Mouse (Mus musculus): ENCODE results near the gene Btbd3.

Gene Btbd3

DNA sequence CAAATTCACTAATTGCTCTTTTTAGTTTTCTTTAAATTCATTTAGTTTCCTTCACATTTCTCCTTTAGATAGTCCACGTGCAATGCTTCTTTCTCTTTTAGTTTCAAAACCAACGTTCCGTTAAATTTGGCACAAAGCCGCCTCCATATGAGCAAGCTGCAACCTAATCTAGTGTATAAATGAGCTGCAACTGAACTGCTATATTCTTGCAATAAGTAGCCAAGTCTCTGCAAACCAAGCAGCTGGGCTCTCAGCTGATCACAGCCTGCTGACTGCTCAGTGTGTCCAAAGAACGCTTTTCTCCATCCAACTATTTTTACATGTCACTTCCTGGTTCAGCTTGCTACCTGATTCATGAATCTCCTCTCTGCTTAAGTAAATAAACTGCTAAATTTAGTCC is 295.2 kb downstream of the Btbd3 start:
- DNase-seq, result no peak

DNA sequence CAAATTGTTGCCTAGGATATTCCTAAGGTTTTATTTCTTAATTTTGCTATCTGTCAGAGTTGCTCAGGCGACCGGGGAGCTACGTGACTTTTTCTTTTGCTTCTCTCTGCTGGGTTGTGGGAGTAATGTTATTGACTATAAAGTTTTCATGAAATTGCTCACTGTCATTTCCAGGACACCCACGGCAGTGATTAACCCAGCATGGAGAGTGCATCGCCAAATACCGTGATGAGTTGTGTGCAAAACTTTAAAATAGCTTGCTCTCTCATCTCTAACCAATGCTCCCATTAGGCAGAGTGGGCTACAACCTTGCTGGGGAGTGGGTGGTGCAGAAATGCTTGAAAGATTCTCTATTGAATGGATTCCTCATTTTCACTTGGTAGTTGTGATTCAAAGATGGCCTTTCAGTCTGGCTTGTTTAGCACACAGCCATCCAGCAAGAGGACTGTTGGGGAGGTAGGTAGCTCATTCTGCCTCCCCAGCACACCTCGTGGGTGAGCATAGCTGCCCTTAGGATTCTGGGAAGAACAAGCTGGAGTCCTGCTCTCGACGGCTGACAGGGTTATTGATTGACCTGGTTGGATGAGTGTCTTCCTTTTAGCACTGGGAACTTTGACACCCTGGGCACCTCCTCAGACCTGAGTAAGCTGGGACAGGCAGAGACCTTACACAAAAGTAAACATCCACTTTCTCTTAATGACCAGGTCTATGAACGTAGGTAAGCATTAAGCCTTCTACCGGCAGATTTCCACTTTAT is 298.9 kb downstream of the Btbd3 start:
- no peak for DNase-seq

GRCm38 (mm10) chr2:138585930-138586329 is 329.6 kb downstream of the Btbd3 start:
- no peak for DNase-seq

DNA sequence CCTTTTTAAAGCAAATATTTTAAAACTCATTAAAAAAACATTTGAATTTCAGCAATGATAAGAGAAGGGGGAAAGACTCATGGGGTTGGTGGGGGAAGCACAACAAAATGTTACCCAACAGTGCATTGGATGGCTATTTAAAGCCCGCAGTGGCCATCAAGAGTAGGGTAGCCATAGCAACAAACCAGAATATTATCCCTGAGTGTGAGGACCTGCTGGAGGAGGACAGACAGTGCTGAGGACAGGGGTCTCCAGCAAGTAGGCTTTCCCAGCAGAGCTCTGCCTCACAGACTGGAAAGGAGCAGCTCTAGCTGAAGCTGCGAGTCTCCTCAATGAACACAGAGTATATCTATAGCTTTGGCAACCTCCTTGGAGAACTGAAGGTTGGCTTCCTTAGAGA is 331.0 kb downstream of the Btbd3 start:
- no peak for DNase-seq

GRCm38 (mm10) chr2:138587795-138588545 is 331.6 kb downstream of the Btbd3 start:
- DNase-seq, result no peak

DNA sequence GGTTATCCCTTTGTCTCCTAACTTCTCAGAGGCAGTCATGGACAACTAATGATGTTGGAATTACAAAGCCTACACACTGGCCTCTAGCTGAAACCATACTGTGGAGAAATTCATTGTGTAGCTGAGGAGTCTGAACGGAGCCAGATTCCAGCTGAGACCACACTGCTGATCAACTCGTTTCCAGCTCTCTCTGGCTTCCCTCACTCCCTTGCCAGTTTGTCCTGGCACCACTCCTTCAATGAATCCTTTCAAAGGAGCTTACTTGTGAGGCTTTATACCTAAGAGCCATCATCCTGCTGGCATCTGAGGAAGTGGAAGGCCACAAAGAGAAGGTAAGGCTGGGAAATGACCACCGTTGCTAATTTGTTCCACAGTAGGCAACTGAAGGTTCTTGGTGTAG is 332.7 kb downstream of the Btbd3 start:
- DNase-seq, result no peak

- DNase-seq, result no peak
Observed at GRCm38 (mm10) chr2:138590307-138590706, 333.9 kb downstream of the Btbd3 start.

DNA sequence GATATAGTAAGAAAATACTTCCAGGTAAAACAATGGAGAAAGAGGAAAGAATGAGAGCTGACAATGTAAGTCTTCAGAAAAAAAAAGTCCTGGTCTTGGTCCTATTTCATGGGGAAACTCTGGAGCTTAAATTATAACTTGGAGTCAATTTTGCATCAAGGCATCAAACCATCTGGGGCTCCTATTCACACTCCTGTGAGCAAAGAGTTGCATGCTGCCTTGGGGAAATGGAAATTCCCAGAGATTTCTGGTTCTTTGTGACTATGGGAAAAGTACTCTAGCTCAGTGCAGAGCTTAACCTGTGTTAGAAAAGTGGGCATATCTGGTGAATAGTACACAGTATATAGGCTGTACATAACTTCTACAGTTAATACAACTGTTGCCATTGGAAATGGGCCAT is 356.0 kb downstream of the Btbd3 start:
- no peak for DNase-seq

DNA sequence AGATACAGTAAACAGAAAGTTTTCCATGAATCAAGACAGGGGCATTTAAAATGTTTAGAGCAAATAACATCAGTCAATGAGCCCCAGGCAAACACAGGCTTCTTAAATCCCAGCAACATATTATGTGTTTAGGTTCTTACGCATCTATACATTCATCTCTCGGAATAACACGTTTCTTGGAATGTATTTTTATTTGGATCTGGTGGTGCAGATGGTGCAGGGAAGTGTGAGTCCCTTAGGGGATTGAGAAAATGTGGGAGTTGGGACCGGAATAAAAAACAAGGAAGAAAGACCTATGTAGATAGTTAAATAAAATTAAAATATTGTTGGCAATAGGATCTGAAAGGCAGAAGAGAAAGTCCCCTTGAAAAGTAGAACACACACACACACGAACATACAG is 361.1 kb downstream of the Btbd3 start:
- DNase-seq, result no peak
